Mouse (Mus musculus) cerebellum, adult 2 months (tissue): ENCODE measurements around the gene Stxbp4.

Experiments
- CTCF ChIP-seq: fragments of 200-500 bp; IDR thresholded peaks from 2 replicates; pipeline ENCODE4 v1.5.1; 2011; ENCODE audit warnings: low read depth, mild to moderate bottlenecking, control low read depth, low read length, moderate library complexity, borderline replicate concordance; ENCODE audit not compliant: insufficient read depth
- POLR2A ChIP-seq: fragments of 200-500 bp; IDR thresholded peaks from 2 replicates; pipeline ENCODE4 v1.6.1; 2011; ENCODE audit warnings: low read length, control low read depth, borderline replicate concordance; ENCODE audit not compliant: insufficient read depth

DNA sequence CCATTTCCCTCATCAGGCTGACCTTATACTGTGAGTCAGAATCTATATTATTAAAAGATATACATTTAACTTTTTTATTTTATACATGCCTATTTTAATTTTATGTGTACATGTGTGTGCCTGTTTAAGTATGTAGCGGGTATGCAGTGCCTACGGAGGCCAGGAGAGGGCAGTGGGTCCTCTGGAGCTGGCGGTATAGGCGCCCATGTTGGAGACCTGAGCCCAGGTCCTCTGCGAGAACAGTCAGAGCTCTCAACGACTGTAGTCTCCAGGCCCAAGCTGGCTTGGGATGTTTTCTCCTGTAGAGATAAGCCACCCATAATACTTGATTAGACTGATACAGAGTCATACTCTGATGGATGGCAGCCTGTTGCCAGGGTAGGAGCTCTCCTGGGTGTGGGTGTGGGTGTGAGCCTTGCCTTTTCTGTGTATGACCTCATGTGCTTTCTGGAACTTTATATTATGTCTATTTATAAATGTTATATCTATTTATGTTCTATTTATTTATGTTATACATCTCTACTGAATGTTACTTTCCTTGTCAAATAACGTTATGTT lies 62.3 kb downstream of the Stxbp4 start:
- TF ChIP-seq CTCF = no peak
- no peak for TF ChIP-seq POLR2A
